Mouse (Mus musculus) ES-Bruce4 (cell line): Measurements from ENCODE around the gene Qprt.

Experiments
- CTCF ChIP-seq: IDR thresholded peaks from one replicate; pipeline ENCODE4 v1.8.1; 2011; ENCODE audit warnings: low read depth, low read length
- EP300 ChIP-seq: IDR thresholded peaks from 2 replicates; pipeline ENCODE4 v1.6.1; 2011; ENCODE audit warnings: low read depth, low read length; ENCODE audit not compliant: insufficient read depth
- POLR2A ChIP-seq: IDR thresholded peaks from one replicate; pipeline ENCODE4 v1.8.1; 2011; ENCODE audit warnings: low read length; ENCODE audit not compliant: insufficient read depth

DNA sequence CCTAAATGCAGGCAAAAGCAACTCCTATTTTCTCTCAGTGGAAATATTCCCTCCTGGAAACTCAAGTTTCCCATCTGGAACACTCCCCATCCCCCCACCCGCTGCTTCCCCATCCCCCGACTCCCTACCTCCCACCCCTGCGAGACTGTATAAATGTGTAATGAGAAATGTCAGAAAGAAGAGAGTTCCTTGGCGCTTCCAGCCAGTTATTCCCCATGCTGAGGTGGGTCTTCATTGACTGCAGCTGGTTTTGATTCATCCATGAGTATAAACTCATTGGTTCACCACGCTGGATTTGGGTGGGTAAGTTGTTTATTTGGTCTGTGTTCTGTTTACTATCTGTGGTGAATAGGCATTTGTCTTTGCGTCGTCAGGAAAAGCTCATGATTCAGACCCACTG, 25.6 kb downstream of the Qprt start:
- TF ChIP-seq POLR2A (no peak), CTCF (no peak), EP300 (no peak)
